Mouse (Mus musculus): Measurements from ENCODE around the gene Tmem106c.

DNA sequence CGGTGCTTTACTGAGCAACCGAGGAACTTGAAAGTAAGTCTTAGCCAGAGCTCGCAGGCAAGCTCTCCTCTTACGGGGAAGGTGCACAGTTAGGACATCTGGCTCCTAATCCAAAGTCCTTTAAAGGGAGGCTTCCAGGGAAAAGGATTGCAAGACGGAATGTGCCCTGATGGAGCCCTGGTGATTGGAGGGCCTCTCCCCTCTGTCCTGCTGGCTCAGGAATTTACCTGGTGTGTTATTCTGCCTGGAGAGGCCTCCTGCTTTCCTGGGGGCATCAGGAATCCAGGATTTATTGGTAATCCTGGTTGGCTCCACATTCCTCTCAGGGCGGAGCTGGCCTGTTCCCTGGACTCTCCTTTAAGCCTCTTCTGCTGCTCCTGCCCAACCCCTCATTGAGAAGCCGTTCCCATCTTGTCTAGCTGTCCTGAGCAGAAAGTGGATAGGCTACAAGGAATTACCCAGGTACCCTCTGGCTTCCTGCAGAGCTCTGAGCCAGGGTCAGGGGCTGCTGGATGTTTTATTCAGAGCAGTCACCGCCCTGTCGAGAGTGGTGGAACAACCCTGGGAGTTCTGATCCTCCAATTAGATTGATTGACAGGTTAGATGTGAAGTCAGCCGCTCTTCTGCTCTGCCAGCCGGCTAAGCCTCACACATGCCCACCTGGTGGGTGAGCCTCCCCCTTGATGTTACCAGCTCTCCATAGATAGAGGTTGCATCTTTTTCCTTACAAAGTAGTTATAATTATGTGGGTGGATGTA, 9.4 kb downstream of the Tmem106c start:
- no peak for TF ChIP-seq POLR2A (IDR thresholded peaks at IDR 0.05; ENCODE audit: borderline replicate concordance, control insufficient read depth, low read depth, low read length)
- no peak for TF ChIP-seq CTCF (IDR thresholded peaks at IDR 0.05; ENCODE audit: control insufficient read depth, insufficient read depth, low read length)

Data from bone marrow, adult 2 months (tissue).